Mouse (Mus musculus) adrenal gland, adult 18-20 months (tissue): ENCODE data around the gene Vmn1r47. TPM values are rescaled to one million over a fixed set of nuclear protein-coding genes. Genes with fewer than 3 reads are reported as not detected.
"Not testable (repeated sequence)": the region's sequence is repeated elsewhere in the genome, so short reads cannot be mapped to it uniquely, and the experiment has no call there.

ENCODE experiments used
- DNase-seq, 2 experiments: peaks; one replicate each; pipeline ENCODE4 v3.0.0; 2021 to 2022; ENCODE audit warnings: low spot score in 2 of 2
- long read RNA-seq, 2 experiments: library from polyadenylated mRNA; stranded (forward); transcript quantifications; one replicate each; pipeline ENCODE4 v2.0.0; 2021
- total RNA-seq, 2 experiments: library from RNA; stranded (reverse); gene quantifications; 1 replicate in 1 of 2; 2 replicates in 1 of 2; pipeline ENCODE4 v1.2.3; 2021

The Vmn1r47 gene
- not detected for total RNA-seq
- long read RNA-seq, experiment 1, result 0 reads
- long read RNA-seq, experiment 2, result 0 reads

DNA sequence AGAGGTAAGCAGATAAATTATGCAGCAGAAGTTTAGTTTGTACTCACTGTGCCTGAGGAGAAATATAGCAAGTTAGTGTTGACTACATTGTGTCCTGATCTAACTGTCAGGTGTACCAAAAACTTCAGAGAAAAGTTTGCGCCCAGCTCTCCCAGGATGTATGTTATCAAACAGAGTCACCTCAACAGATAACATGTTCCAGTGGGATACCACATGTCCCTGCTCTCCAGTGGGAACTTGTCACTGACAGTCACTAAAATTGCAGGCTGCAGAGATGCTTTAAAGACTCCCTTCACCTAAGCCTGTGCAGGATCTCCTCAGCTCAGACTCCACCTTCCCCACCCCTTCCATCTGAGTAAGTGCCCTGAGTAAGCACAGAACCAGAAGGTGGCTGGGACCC lies at the start of gene Vmn1r47:
Gene Vmn1r47 (plus strand): TSS at position 301 of the 400 bp plus-strand sequence.
- DNase-seq, result not testable (repeated sequence)

DNA sequence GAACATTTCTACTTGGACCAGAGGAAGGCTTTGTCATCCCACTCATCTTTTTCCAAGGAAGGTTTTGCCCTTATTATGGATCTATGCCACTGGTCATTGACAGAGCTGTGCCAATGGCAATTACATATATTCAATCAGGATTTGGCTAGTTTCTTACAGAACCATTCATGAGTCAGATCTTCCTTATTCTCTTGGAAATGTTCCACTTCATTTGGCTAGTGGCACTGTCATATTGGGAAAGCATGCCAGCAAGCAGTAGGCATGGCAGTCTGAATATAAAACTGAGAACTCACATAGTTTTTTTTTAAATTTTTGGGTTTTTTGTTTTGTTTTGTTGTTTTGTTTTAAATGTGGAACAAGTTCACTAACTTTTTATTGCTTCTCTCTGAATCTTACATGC lies 49.6 kb upstream of the Vmn1r47 start:
- DNase-seq, result no peak

DNA sequence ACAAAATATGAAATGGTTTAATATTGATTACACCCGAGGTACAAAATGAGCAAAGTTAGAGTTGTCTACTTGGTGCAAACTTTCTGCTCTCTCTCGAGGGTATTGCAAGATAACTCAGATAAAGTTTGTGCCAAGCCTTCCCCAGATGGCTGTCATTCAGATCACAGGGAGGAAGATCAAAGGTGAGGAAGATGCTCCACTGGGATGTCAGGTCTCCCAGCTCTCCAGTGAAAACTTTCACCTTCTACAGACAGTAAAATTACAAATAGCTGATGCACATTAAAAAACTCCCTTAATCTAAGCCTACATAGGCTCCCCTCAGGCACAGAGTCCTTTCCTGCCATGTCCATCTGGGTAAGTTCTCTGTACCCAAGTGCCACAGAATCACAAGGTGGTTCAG lies 46.9 kb upstream of the Vmn1r47 start, which contains the start of gene Vmn1r46:
Gene Vmn1r46 (plus strand): TSS at position 301 of the 400 bp plus-strand sequence.
- no peak for DNase-seq

- no peak for DNase-seq
These were observed 30.0 kb upstream of the Vmn1r47 start for GRCm38 (mm10) chr6:89985989-89986388.

DNA sequence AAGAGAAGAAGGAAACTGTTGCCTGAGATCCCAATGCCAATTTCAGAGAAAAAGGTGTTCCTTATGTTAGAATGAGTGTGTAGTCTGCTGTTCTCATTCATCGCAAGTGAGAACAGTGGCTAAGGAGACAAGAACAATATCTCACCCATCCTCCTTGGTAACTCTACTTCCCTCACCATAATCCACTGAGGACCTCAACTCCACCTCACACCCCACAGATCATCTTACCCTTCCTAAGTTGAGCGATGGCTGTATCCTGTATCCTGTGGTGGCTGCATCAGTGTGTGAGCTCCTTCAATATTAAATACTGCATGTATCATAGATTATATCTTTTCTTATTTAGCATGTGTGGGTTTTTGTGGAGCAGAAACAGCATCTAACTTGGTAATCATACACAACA lies 20.8 kb downstream of the Vmn1r47 start, which contains the start of gene Vmn1r48:
Gene Vmn1r48 (minus strand): TSS at position 101 of the 400 bp plus-strand sequence.
- not testable (repeated sequence) for DNase-seq

Other genes starting within 250 kb of the Vmn1r47 start
- gene Vmn1r42, start 139.7 kb upstream of the Vmn1r47 start, total RNA-seq, result not detected
- gene Vmn1r43, start 139.7 kb upstream of the Vmn1r47 start, total RNA-seq, result not detected
- not detected for gene Vmn1r44, start 132.5 kb upstream of the Vmn1r47 start, total RNA-seq
- not detected for gene Vmn1r45, start 75.5 kb upstream of the Vmn1r47 start, total RNA-seq
- not detected for gene Vmn1r46, start 46.8 kb upstream of the Vmn1r47 start, total RNA-seq
- gene Vmn1r48, start 20.7 kb downstream of the Vmn1r47 start, total RNA-seq, result not detected
- gene Vmn1r49, start 62.4 kb downstream of the Vmn1r47 start, total RNA-seq, result not detected
- gene Vmn1r50, start 85.3 kb downstream of the Vmn1r47 start, total RNA-seq, result not detected
- gene Vmn1r51, start 106.4 kb downstream of the Vmn1r47 start, total RNA-seq, result not detected
- gene Vmn1r52, start 158.7 kb downstream of the Vmn1r47 start, total RNA-seq, result not detected
- gene V1ra8, start 186.6 kb downstream of the Vmn1r47 start, total RNA-seq, result not detected
- not detected for gene Vmn1r53, start 208.3 kb downstream of the Vmn1r47 start, total RNA-seq
- not detected for gene Vmn1r54, start 230.2 kb downstream of the Vmn1r47 start, total RNA-seq